Mouse (Mus musculus) CD4-positive naive resting alpha-beta T cell, adult 76 days (primary cell): ENCODE data around the gene Olfr281. TPM values are rescaled to one million over a fixed set of nuclear protein-coding genes. Genes with fewer than 3 reads are reported as not detected.

Experiments used
- total RNA-seq: library from RNA; stranded (reverse); gene quantifications from one replicate; pipeline ENCODE4 v1.2.4, GENCODE M21; 2023

Olfr281 gene
- not detected for total RNA-seq

GRCm38 (mm10) chr15:98452288-98452687, at the start of gene Olfr281:
Gene Olfr281 (plus strand): TSS chr15:98452588.

GRCm38 (mm10) chr15:98430925-98431324, 21.5 kb upstream of the Olfr281 start, which contains the start of gene Olfr282:
Gene Olfr282 (plus strand): TSS chr15:98431225.

GRCm38 (mm10) chr15:98469596-98469995, 17.2 kb downstream of the Olfr281 start, which contains the start of gene OR5BS1P:
Gene OR5BS1P (plus strand): TSS chr15:98469896.

GRCm38 (mm10) chr15:98482701-98483100, 30.3 kb downstream of the Olfr281 start, which contains the start of gene Lalba:
Gene Lalba (minus strand): TSS chr15:98482721.

GRCm38 (mm10) chr15:98492102-98492501, 39.7 kb downstream of the Olfr281 start, which contains the start of gene Olfr279:
Gene Olfr279 (plus strand): TSS chr15:98492402.

Other genes starting within 250 kb of the Olfr281 start
- gene Gm44579, start 231.6 kb upstream of the Olfr281 start, total RNA-seq: not detected
- not detected for gene Olfr287, start 231.5 kb upstream of the Olfr281 start, total RNA-seq
- gene Olfr286, start 218.1 kb upstream of the Olfr281 start, total RNA-seq: not detected
- not detected for gene H1fnt, start 195.3 kb upstream of the Olfr281 start, total RNA-seq
- not detected for gene Zfp641, start 156.4 kb upstream of the Olfr281 start, total RNA-seq
- gene Olfr285, start 135.2 kb upstream of the Olfr281 start, total RNA-seq: not detected
- gene Olfr284, start 111.6 kb upstream of the Olfr281 start, total RNA-seq: not detected
- not detected for gene Olfr283, start 71.6 kb upstream of the Olfr281 start, total RNA-seq
- gene Olfr282, start 21.4 kb upstream of the Olfr281 start, total RNA-seq: not detected
- gene OR5BS1P, start 17.3 kb downstream of the Olfr281 start, total RNA-seq: not detected
- gene Lalba, start 30.1 kb downstream of the Olfr281 start, total RNA-seq: not detected
- gene Olfr279, start 39.8 kb downstream of the Olfr281 start, total RNA-seq: not detected
- 49.4 TPM for gene Kansl2, start 81.7 kb downstream of the Olfr281 start, total RNA-seq
- 167 TPM for gene Ccnt1, start 118.3 kb downstream of the Olfr281 start, total RNA-seq
- not detected for gene 4930415O20Rik, start 118.4 kb downstream of the Olfr281 start, total RNA-seq
- gene Adcy6, start 157.5 kb downstream of the Olfr281 start, total RNA-seq: 37.8 TPM
- 1.5 TPM for gene Cacnb3, start 178.3 kb downstream of the Olfr281 start, total RNA-seq
- gene Ddx23, start 210.3 kb downstream of the Olfr281 start, total RNA-seq: 148 TPM
- gene Rnd1, start 224.9 kb downstream of the Olfr281 start, total RNA-seq: 1.2 TPM